In genomic region chr12:97218445-97218844, GRCm38 (mm10) we compare ENCODE assay signal across 14 mouse cellular contexts.
DNase-seq lines count a peak whose midpoint lies in the region; ATAC-seq and TF ChIP-seq lines count a peak whose summit lies in the region.
"Had no signal": no experiment of that assay in that cellular context is flagged by ENCODE, and none has a peak within 500 bp of the region (broad histone marks: within the 10 kb centered on the region; RNA-seq: fewer than 3 reads in every experiment).

No protein-coding gene starts in this region.

- H3K4me2 ChIP-seq in forebrain, embryonic 14.5 days (ENCODE audit: low read length) = no peak overlapping the region
- no peak overlapping the region for H3K4me2 ChIP-seq in kidney, embryonic 15.5 days
- H3K4me2 ChIP-seq: liver, embryonic 12.5 days had no signal

- H3K9ac ChIP-seq in forebrain, embryonic 14.5 days (ENCODE audit: low read length) = no peak overlapping the region
- no peak overlapping the region for H3K9ac ChIP-seq in kidney, embryonic 15.5 days
- H3K9ac ChIP-seq: liver, embryonic 12.5 days had no signal

- no peaks in the 10 kb centered on the region for H3K9me3 ChIP-seq in forebrain, embryonic 14.5 days (replicated peaks; ENCODE audit: control insufficient read depth, low read length)
- no peaks in the 10 kb centered on the region for H3K9me3 ChIP-seq in forebrain, embryonic 10.5 days
- H3K9me3 ChIP-seq in kidney, embryonic 15.5 days (replicated peaks) = no peaks in the 10 kb centered on the region
- H3K9me3 ChIP-seq: liver, embryonic 12.5 days had no signal

- DNase-seq in forebrain, embryonic 14.5 days (ENCODE audit: low spot score) = peak; percentile 48
- DNase-seq in forebrain, embryonic 10.5 days (ENCODE audit: extremely low spot score, low spot score) = no peak
- DNase-seq in layer of hippocampus, adult 2 months (ENCODE audit: low spot score in 2 of 2) = peak in 1 of 2 experiments; percentile 14
- no peak for DNase-seq in layer of hippocampus, postnatal 25 days (ENCODE audit: extremely low spot score in 1 of 2, low spot score in 1 of 2)
- peak; percentile 75 for DNase-seq in brain, adult 2 months (ENCODE audit: low read depth, low spot score)
- DNase-seq in left cerebral cortex, postnatal 25 days (ENCODE audit: low spot score in 2 of 2) = peak; percentile 40 to 86
- DNase-seq in adrenal gland, postnatal 25 days = no peak
- DNase-seq: adrenal gland, adult 2 months; cerebellum, adult 11 months; heart, postnatal 10 days had no signal

- peak; percentile 73 for TF ChIP-seq CTCF in layer of hippocampus, adult 2 months (conservative IDR thresholded peaks at IDR 0.05)

- H3K27ac ChIP-seq in forebrain, embryonic 14.5 days (ENCODE audit: low read depth, low read length) = no peak overlapping the region
- no peak overlapping the region for H3K27ac ChIP-seq in forebrain, embryonic 10.5 days
- no peak overlapping the region for H3K27ac ChIP-seq in layer of hippocampus, adult 2 months
- H3K27ac ChIP-seq in kidney, embryonic 15.5 days = no peak overlapping the region
- H3K27ac ChIP-seq: liver, embryonic 12.5 days had no signal

- no peaks in the 10 kb centered on the region for H3K36me3 ChIP-seq in forebrain, embryonic 14.5 days (ENCODE audit: control insufficient read depth, insufficient read depth, low read length)
- H3K36me3 ChIP-seq in forebrain, embryonic 10.5 days (replicated peaks) = no peaks in the 10 kb centered on the region
- H3K36me3 ChIP-seq in kidney, embryonic 15.5 days = no peaks in the 10 kb centered on the region
- H3K36me3 ChIP-seq: liver, embryonic 12.5 days had no signal

- 83% methylated on average over 2 of the region's 2 CpGs for WGBS in forebrain, embryonic 14.5 days
- 85% methylated on average over 2 of the region's 2 CpGs for WGBS in forebrain, embryonic 10.5 days
- WGBS in kidney, embryonic 15.5 days = 51% methylated on average over 2 of the region's 2 CpGs

- H3K4me3 ChIP-seq in forebrain, embryonic 14.5 days (ENCODE audit: low read depth, low read length) = no peak overlapping the region
- no peak overlapping the region for H3K4me3 ChIP-seq in forebrain, embryonic 10.5 days
- no peak overlapping the region for H3K4me3 ChIP-seq in layer of hippocampus, adult 2 months
- no peak overlapping the region for H3K4me3 ChIP-seq in kidney, embryonic 15.5 days (replicated peaks)
- H3K4me3 ChIP-seq: liver, embryonic 12.5 days; myocyte had no signal

- no peak for ATAC-seq in forebrain, embryonic 14.5 days
- no peak for ATAC-seq in kidney, embryonic 15.5 days (replicated peaks; ENCODE audit: low FRiP score)
- ATAC-seq: liver, embryonic 12.5 days; lung, postnatal 0 days had no signal

- H3K27me3 ChIP-seq in forebrain, embryonic 14.5 days (replicated peaks; ENCODE audit: control insufficient read depth, insufficient read depth, low read length) = no peaks in the 10 kb centered on the region
- H3K27me3 ChIP-seq in forebrain, embryonic 10.5 days (ENCODE audit: poor library complexity, severe bottlenecking) = no peaks in the 10 kb centered on the region
- no peaks in the 10 kb centered on the region for H3K27me3 ChIP-seq in kidney, embryonic 15.5 days
- H3K27me3 ChIP-seq: liver, embryonic 12.5 days had no signal

- H3K4me1 ChIP-seq in forebrain, embryonic 14.5 days (ENCODE audit: control insufficient read depth, insufficient read depth, low read length) = no peaks in the 10 kb centered on the region
- H3K4me1 ChIP-seq in forebrain, embryonic 10.5 days = no peaks in the 10 kb centered on the region
- H3K4me1 ChIP-seq in kidney, embryonic 15.5 days = no peaks in the 10 kb centered on the region
- H3K4me1 ChIP-seq: liver, embryonic 12.5 days had no signal

- intact Hi-C loops in left cerebral cortex, postnatal 25 days (cut with DNase I) = loop anchor here (2.0 to 10.0 kb wide), 3 partner anchors 756 to 1526 kb away; partner anchors contain the start of gene Flrt2

Comparison
In these comparisons a context has a peak if more than half of its experiments do, and no peak if none do; other contexts are left out.
1. DNase-seq: peak in forebrain, embryonic 14.5 days (single experiment), brain, adult 2 months (single experiment) and left cerebral cortex, postnatal 25 days (2 of 2); none in forebrain, embryonic 10.5 days (single experiment), layer of hippocampus, postnatal 25 days (0 of 2) and adrenal gland, postnatal 25 days (single experiment).